Mouse (Mus musculus) embryonic facial prominence, embryonic 13.5 days (tissue): ENCODE measurements around the gene Gys2. TPM values are rescaled to one million over a fixed set of nuclear protein-coding genes. Genes with fewer than 3 reads are reported as not detected.
A peak's percentile ranks its signal among the peaks of the same experiment; 100 is the strongest.
"Not testable (repeated sequence)": the region's sequence is repeated elsewhere in the genome, so short reads cannot be mapped to it uniquely, and the experiment has no call there.

Experiments used
- ATAC-seq: fragments of 200-750 bp; cut with Nextera tagmentation; 2 replicates; pipeline ENCODE4 v1.8.0; 2017; ENCODE audit warnings: low read depth; ENCODE audit not compliant: insufficient number of reproducible peaks, insufficient read depth, low FRiP score, low TSS enrichment
- H3K27ac ChIP-seq: fragments of 300-500 bp; sonication (generic); 2 replicates; pipeline ENCODE4 v1.5.1; 2015; ENCODE audit warnings: moderate library complexity, mild to moderate bottlenecking, inconsistent platforms
- H3K27me3 ChIP-seq: fragments of 300-500 bp; sonication (generic); 2 replicates; pipeline ENCODE4 v1.6.1; 2015; ENCODE audit warnings: mild to moderate bottlenecking, inconsistent platforms
- H3K36me3 ChIP-seq: fragments of 300-500 bp; sonication (generic); 2 replicates; pipeline ENCODE4 v1.6.1; 2015; ENCODE audit warnings: mild to moderate bottlenecking, inconsistent platforms
- H3K4me1 ChIP-seq: fragments of 300-500 bp; sonication (generic); 2 replicates; pipeline ENCODE4 v1.6.1; 2015; ENCODE audit warnings: inconsistent platforms
- H3K4me2 ChIP-seq: fragments of 300-500 bp; sonication (generic); 2 replicates; pipeline ENCODE4 v1.6.1; 2015; ENCODE audit warnings: moderate library complexity, mild to moderate bottlenecking, inconsistent platforms
- H3K4me3 ChIP-seq: fragments of 300-500 bp; sonication (generic); 2 replicates; pipeline ENCODE4 v1.5.1; 2015; ENCODE audit warnings: mild to moderate bottlenecking, inconsistent platforms
- H3K9ac ChIP-seq: fragments of 300-500 bp; sonication (generic); 2 replicates; pipeline ENCODE4 v1.6.1; 2015; ENCODE audit warnings: mild to moderate bottlenecking, inconsistent platforms
- H3K9me3 ChIP-seq: fragments of 300-500 bp; sonication (generic); 2 replicates; pipeline ENCODE4 v1.6.1; 2016; ENCODE audit warnings: inconsistent platforms
- WGBS: fragments of 180-500 bp; shearing (Covaris S2); methylation state at CpG from one replicate; pipeline ENCODE4 v1.1.7; 2015; ENCODE audit warnings: mixed read lengths; 5-methylcytosine and 5-hydroxymethylcytosine counted together
- polyA plus RNA-seq: library from polyadenylated mRNA; unstranded; fragments of >200 nt; fragmentation: Nextera tagmentation; extraction: Ambion mirVana; gene quantifications from 2 replicates; pipeline ENCODE4 v1.2.1, GENCODE M21; 2015

Gys2 gene
- 0.66 TPM in 1 of 2 replicates, not detected in the other for polyA plus RNA-seq

GRCm38 (mm10) chr6:142472801-142473203 is at the start of gene Gys2:
Gene Gys2, minus strand, starts transcription at chr6:142473109.
- H3K27ac ChIP-seq: no peak within 1 kb of the TSS
- no peaks in the 10 kb centered on the region for H3K9me3 ChIP-seq
- no peaks in the 10 kb centered on the region for H3K36me3 ChIP-seq
- no peak within 1 kb of the TSS for H3K4me3 ChIP-seq
- H3K4me2 ChIP-seq: no peak within 1 kb of the TSS
- no peaks in the 10 kb centered on the region for H3K4me1 ChIP-seq
- WGBS: 57% methylated on average over 4 of the region's 4 CpGs
- H3K27me3 ChIP-seq: no peaks in the 10 kb centered on the region
- no peak within 1 kb of the TSS for H3K9ac ChIP-seq
- no peak for ATAC-seq

GRCm38 (mm10) chr6:142521591-142522110 is 48.7 kb upstream of the Gys2 start:
- ATAC-seq: no peak
- no peak overlapping the region for H3K9ac ChIP-seq
- H3K27ac ChIP-seq: no peak overlapping the region
- no peaks in the 10 kb centered on the region for H3K4me1 ChIP-seq
- H3K9me3 ChIP-seq: no peaks in the 10 kb centered on the region
- 0 out of 2 replicates have a peak, but pooled peaks cover 3% of the 10 kb centered on the region for H3K27me3 ChIP-seq
- H3K36me3 ChIP-seq: no peaks in the 10 kb centered on the region
- WGBS: 81% methylated on average over 12 of the region's 12 CpGs
- no peak overlapping the region for H3K4me3 ChIP-seq
- H3K4me2 ChIP-seq: no peak overlapping the region

- 0 out of 2 replicates have a peak, but pooled peaks have one; percentile 11 for ATAC-seq
- WGBS: 11% methylated on average over 6 of the region's 6 CpGs
- Histone ChIP-seq H3K36me3 (no peaks in the 10 kb centered on the region), H3K4me2 (no peak overlapping the region), H3K27ac (no peak overlapping the region), H3K9me3 (no peaks in the 10 kb centered on the region), H3K27me3 (peaks cover 1% of the 10 kb centered on the region; the same call in 1 of the 2 replicates), H3K4me1 (0 out of 2 replicates have a peak, but pooled peaks cover 3% of the 10 kb centered on the region), H3K9ac (no peak overlapping the region), H3K4me3 (no peak overlapping the region)
These were observed 46.2 kb upstream of the Gys2 start for GRCm38 (mm10) chr6:142519110-142519509.

GRCm38 (mm10) chr6:142515379-142515778 is 42.5 kb upstream of the Gys2 start:
- WGBS: 71% methylated on average over 9 of the region's 9 CpGs
- not testable (repeated sequence) for H3K27ac ChIP-seq, H3K9me3 ChIP-seq, H3K4me2 ChIP-seq, H3K4me1 ChIP-seq, H3K36me3 ChIP-seq, H3K9ac ChIP-seq, ATAC-seq, H3K4me3 ChIP-seq, H3K27me3 ChIP-seq

- ATAC-seq: no peak
- H3K4me2 ChIP-seq: no peak overlapping the region
- no peaks in the 10 kb centered on the region for H3K9me3 ChIP-seq
- 0 out of 2 replicates have a peak, but pooled peaks cover 3% of the 10 kb centered on the region for H3K4me1 ChIP-seq
- no peak overlapping the region for H3K4me3 ChIP-seq
- H3K9ac ChIP-seq: peak overlapping the region; percentile 40; the same call in 1 of the 2 replicates
- 1% methylated on average over 10 of the region's 10 CpGs for WGBS
- peaks cover 9% of the 10 kb centered on the region; the same call in 1 of the 2 replicates for H3K27me3 ChIP-seq
- H3K27ac ChIP-seq: no peak overlapping the region
- no peaks in the 10 kb centered on the region for H3K36me3 ChIP-seq
These were observed 42.0 kb upstream of the Gys2 start for GRCm38 (mm10) chr6:142514912-142515311.

GRCm38 (mm10) chr6:142512902-142513301 is 40.0 kb upstream of the Gys2 start:
- H3K27ac ChIP-seq: no peak overlapping the region
- no peak overlapping the region for H3K4me2 ChIP-seq
- H3K9me3 ChIP-seq: no peaks in the 10 kb centered on the region
- peaks cover 10% of the 10 kb centered on the region for H3K4me1 ChIP-seq
- no peak for ATAC-seq
- H3K36me3 ChIP-seq: no peaks in the 10 kb centered on the region
- 46% methylated on average over 3 of the region's 3 CpGs for WGBS
- H3K4me3 ChIP-seq: no peak overlapping the region
- H3K27me3 ChIP-seq: peaks cover 17% of the 10 kb centered on the region
- H3K9ac ChIP-seq: no peak overlapping the region

GRCm38 (mm10) chr6:142511516-142512135 is 38.7 kb upstream of the Gys2 start:
- WGBS: 21% methylated on average over 12 of the region's 12 CpGs
- Histone ChIP-seq H3K9me3 (no peaks in the 10 kb centered on the region), H3K4me3 (no peak overlapping the region), H3K4me2 (no peak overlapping the region), H3K4me1 (peaks cover 14% of the 10 kb centered on the region), H3K27ac (no peak overlapping the region), H3K27me3 (peaks cover 17% of the 10 kb centered on the region), H3K9ac (no peak overlapping the region), H3K36me3 (no peaks in the 10 kb centered on the region)
- no peak for ATAC-seq

GRCm38 (mm10) chr6:142508663-142509062 is 35.8 kb upstream of the Gys2 start:
- peaks cover 30% of the 10 kb centered on the region for H3K4me1 ChIP-seq
- 0 out of 2 replicates have a peak, but pooled peaks cover 4% of the 10 kb centered on the region for H3K36me3 ChIP-seq
- ATAC-seq: no peak
- H3K9me3 ChIP-seq: no peaks in the 10 kb centered on the region
- H3K4me2 ChIP-seq: peak overlapping the region; percentile 89
- no peak overlapping the region for H3K27ac ChIP-seq
- no peak overlapping the region for H3K4me3 ChIP-seq
- H3K9ac ChIP-seq: peak overlapping the region; percentile 66; the same call in 1 of the 2 replicates
- peaks cover 17% of the 10 kb centered on the region for H3K27me3 ChIP-seq
- 30% methylated on average over 4 of the region's 4 CpGs for WGBS

- peak within 1 kb of the TSS; percentile 89 for H3K4me2 ChIP-seq
- ATAC-seq: peak; percentile 96
- H3K27me3 ChIP-seq: peaks cover 17% of the 10 kb centered on the region
- 1% methylated on average over 19 of the region's 19 CpGs for WGBS
- peak within 1 kb of the TSS; percentile 83 for H3K9ac ChIP-seq
- no peaks in the 10 kb centered on the region for H3K9me3 ChIP-seq
- peak within 1 kb of the TSS; percentile 82 for H3K27ac ChIP-seq
- peaks cover 32% of the 10 kb centered on the region for H3K4me1 ChIP-seq
- 0 out of 2 replicates have a peak, but pooled peaks cover 7% of the 10 kb centered on the region for H3K36me3 ChIP-seq
- H3K4me3 ChIP-seq: peak within 1 kb of the TSS; percentile 65
These were observed 34.9 kb upstream of the Gys2 start, which contains the start of gene Ldhb for GRCm38 (mm10) chr6:142507785-142508162. Gene Ldhb, minus strand, starts transcription at chr6:142507957.

- Histone ChIP-seq H3K9me3 (no peaks in the 10 kb centered on the region), H3K4me2 (peak overlapping the region; percentile 89), H3K36me3 (0 out of 2 replicates have a peak, but pooled peaks cover 10% of the 10 kb centered on the region), H3K27ac (peak overlapping the region; percentile 82), H3K9ac (peak overlapping the region; percentile 83), H3K27me3 (peaks cover 17% of the 10 kb centered on the region), H3K4me1 (peaks cover 38% of the 10 kb centered on the region), H3K4me3 (peak overlapping the region; percentile 65)
- under 1% methylated on average over 30 of the region's 30 CpGs for WGBS
- ATAC-seq: peak; percentile 41
These were observed 34.3 kb upstream of the Gys2 start for GRCm38 (mm10) chr6:142507033-142507784.

GRCm38 (mm10) chr6:142506338-142507032 is 33.6 kb upstream of the Gys2 start:
- Histone ChIP-seq H3K9me3 (no peaks in the 10 kb centered on the region), H3K36me3 (peaks cover 16% of the 10 kb centered on the region), H3K9ac (peak overlapping the region; percentile 83), H3K4me3 (peak overlapping the region; percentile 65), H3K4me2 (peak overlapping the region; percentile 89), H3K27ac (0 out of 2 replicates have a peak overlapping the region, but pooled peaks have one; percentile 82), H3K4me1 (peaks cover 42% of the 10 kb centered on the region), H3K27me3 (peaks cover 13% of the 10 kb centered on the region)
- WGBS: 3% methylated on average over 10 of the region's 10 CpGs
- ATAC-seq: no peak
